Mouse (Mus musculus): Measurements from ENCODE around the gene Mettl16. TPM values are rescaled to one million over a fixed set of nuclear protein-coding genes. Genes with fewer than 3 reads are reported as not detected.

The Mettl16 gene
- polyA plus RNA-seq, 1 experiment from 2014 or later = 57.7 TPM

DNA sequence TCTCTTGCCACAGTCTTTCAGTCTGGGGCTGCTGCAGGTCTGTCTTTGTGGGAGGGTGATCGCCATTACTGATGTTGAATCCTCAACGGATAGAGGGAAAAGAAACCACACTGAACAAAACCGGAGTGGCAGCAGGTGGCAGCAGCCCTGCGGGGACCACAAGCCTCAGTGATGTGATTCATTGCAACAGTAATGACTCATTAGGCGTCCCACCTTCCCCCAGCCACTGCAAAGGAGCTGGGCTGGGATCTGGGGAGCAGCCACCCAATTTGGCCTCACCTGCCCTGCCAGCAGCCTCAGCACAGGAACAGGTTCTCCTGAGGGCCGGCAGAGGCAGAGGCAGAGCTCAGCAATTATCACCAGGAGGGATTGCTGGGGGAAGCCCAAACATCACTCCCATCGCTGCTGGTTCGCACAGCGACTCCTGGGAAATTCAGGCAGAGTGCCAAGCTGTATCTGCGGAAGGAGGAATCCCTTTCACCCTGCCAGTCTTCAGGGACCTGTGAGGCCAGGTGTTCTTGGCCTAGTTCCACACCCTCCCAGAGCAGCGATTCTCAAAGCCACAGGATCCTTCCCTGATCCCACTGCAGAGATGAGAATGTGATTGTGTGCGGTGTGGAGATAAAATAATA, 100.5 kb downstream of the Mettl16 start:
- Histone ChIP-seq H3K4me1 (replicated peaks; ENCODE audit: control insufficient read depth, insufficient read depth, low read length) (no peaks in the 10 kb centered on the region), H3K9ac (ENCODE audit: low read depth, low read length) (no peak overlapping the region), H3K36me3 (ENCODE audit: control insufficient read depth, insufficient read depth, low read length) (peaks cover 5% of the 10 kb centered on the region; the same call in 1 of the 2 replicates), H3K27ac (ENCODE audit: low read depth, low read length) (no peak overlapping the region), H3K4me2 (no peak overlapping the region), H3K9me3 (ENCODE audit: control insufficient read depth, low read length) (no peaks in the 10 kb centered on the region), H3K4me3 (ENCODE audit: low read depth, low read length) (no peak overlapping the region), H3K27me3 (replicated peaks; ENCODE audit: control insufficient read depth, insufficient read depth, low read length) (no peaks in the 10 kb centered on the region)
- 56% methylated on average over 12 of the region's 12 CpGs for WGBS
- DNase-seq (ENCODE audit: low spot score) = no peak
- ATAC-seq (replicated peaks; ENCODE audit: low FRiP score) = no peak

DNA sequence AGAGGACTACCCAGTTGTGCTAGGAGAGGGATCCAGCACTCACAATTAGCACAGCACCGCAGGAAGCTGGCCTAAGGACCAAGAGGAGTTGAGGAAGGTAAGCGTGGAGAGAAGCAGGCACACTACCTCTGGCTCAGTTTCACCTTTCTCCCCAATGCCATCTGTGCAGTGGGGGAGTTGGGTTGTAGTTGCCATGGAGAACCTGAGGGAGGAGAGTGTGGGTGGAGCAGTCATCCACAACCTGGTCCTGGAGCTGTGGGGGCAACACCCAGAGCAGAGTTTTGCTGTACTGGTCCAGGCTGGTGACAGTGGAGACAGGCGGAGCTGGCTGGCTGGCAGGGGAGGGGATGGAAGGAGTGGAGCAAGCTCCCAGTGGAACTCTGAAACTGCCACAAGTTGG, 104.0 kb downstream of the Mettl16 start:
- WGBS = 64% methylated on average over 3 of the region's 3 CpGs
- ATAC-seq (replicated peaks; ENCODE audit: low FRiP score) = no peak
- H3K9me3 ChIP-seq (ENCODE audit: control insufficient read depth, low read length) = no peaks in the 10 kb centered on the region
- no peak overlapping the region for H3K4me2 ChIP-seq
- no peaks in the 10 kb centered on the region for H3K36me3 ChIP-seq (ENCODE audit: control insufficient read depth, insufficient read depth, low read length)
- H3K27me3 ChIP-seq (replicated peaks; ENCODE audit: control insufficient read depth, insufficient read depth, low read length) = no peaks in the 10 kb centered on the region
- no peak overlapping the region for H3K4me3 ChIP-seq (ENCODE audit: low read depth, low read length)
- H3K4me1 ChIP-seq (replicated peaks; ENCODE audit: control insufficient read depth, insufficient read depth, low read length) = no peaks in the 10 kb centered on the region; the same call in 1 of the 2 replicates
- no peak overlapping the region for H3K9ac ChIP-seq (ENCODE audit: low read depth, low read length)
- H3K27ac ChIP-seq (ENCODE audit: low read depth, low read length) = no peak overlapping the region
- DNase-seq (ENCODE audit: low spot score) = no peak

DNA sequence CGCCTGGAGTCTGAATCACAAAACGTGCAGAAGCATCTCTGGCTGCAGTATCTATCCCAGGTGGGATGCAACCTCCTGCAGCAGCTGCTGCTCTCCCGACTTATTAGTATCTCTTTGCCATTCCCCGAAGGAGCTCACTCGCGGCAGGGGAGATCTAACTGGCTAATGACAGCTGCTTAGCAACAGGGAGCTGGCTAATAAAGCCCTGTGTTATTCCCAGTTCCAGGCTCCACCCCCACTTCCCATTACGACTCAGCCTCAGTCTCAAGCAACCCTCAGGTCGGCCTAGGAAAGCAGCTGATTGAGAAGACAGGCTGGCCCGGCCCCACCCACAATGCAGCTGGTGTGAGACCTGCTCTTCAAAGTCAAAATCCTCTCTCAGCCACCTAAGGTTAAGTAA, 106.2 kb downstream of the Mettl16 start:
- no peaks in the 10 kb centered on the region for H3K36me3 ChIP-seq (ENCODE audit: control insufficient read depth, insufficient read depth, low read length)
- no peak overlapping the region for H3K9ac ChIP-seq (ENCODE audit: low read depth, low read length)
- H3K4me1 ChIP-seq (replicated peaks; ENCODE audit: control insufficient read depth, insufficient read depth, low read length) = no peaks in the 10 kb centered on the region; the same call in 1 of the 2 replicates
- H3K4me3 ChIP-seq (ENCODE audit: low read depth, low read length) = no peak overlapping the region
- H3K27me3 ChIP-seq (replicated peaks; ENCODE audit: control insufficient read depth, insufficient read depth, low read length) = no peaks in the 10 kb centered on the region
- H3K27ac ChIP-seq (ENCODE audit: low read depth, low read length) = no peak overlapping the region
- peak; percentile 40 for DNase-seq (ENCODE audit: low spot score)
- H3K9me3 ChIP-seq (ENCODE audit: control insufficient read depth, low read length) = no peaks in the 10 kb centered on the region
- WGBS = 16% methylated on average over 9 of the region's 9 CpGs
- 0 out of 2 replicates have a peak, but pooled peaks have one; percentile 29 for ATAC-seq (replicated peaks; ENCODE audit: low FRiP score)
- no peak overlapping the region for H3K4me2 ChIP-seq

Small RNAs within 50 kb of the gene (microRNA-seq; reads per million reads assigned to microRNA genes)
- gene Mir6926 (ENCODE audit: borderline number of aligned reads) = not detected

Other genes with a start within 250 kb of the Mettl16 start
- 2.1 TPM in 2 replicates for gene Rap1gap2, start 159.9 kb upstream of the Mettl16 start, polyA plus RNA-seq (2014; fragmentation: Nextera tagmentation; extraction: Ambion mirVana)
- 5.3 and 5.5 TPM in 2 replicates for gene Ccdc92b, start 151.2 kb upstream of the Mettl16 start, polyA plus RNA-seq (2014; fragmentation: Nextera tagmentation; extraction: Ambion mirVana)
- 60.9 and 61.4 TPM in 2 replicates for gene Cluh, start 121.3 kb upstream of the Mettl16 start, polyA plus RNA-seq (2014; fragmentation: Nextera tagmentation; extraction: Ambion mirVana)
- 59.3 and 69.4 TPM in 2 replicates for gene Pafah1b1, start 46.2 kb upstream of the Mettl16 start, polyA plus RNA-seq (2014; fragmentation: Nextera tagmentation; extraction: Ambion mirVana)
- 3.5 and 3.9 TPM in 2 replicates for gene Mnt, start 60.1 kb downstream of the Mettl16 start, polyA plus RNA-seq (2014; fragmentation: Nextera tagmentation; extraction: Ambion mirVana)
- gene Sgsm2, start 126.2 kb downstream of the Mettl16 start, polyA plus RNA-seq (2014; fragmentation: Nextera tagmentation; extraction: Ambion mirVana) = 4.2 TPM in 2 replicates
- gene Tsr1, start 127.2 kb downstream of the Mettl16 start, polyA plus RNA-seq (2014; fragmentation: Nextera tagmentation; extraction: Ambion mirVana) = 72.4 and 81.3 TPM in 2 replicates
- 10.7 and 12.4 TPM in 2 replicates for gene Smg6, start 155.0 kb downstream of the Mettl16 start, polyA plus RNA-seq (2014; fragmentation: Nextera tagmentation; extraction: Ambion mirVana)
- gene Srr, start 155.1 kb downstream of the Mettl16 start, polyA plus RNA-seq (2014; fragmentation: Nextera tagmentation; extraction: Ambion mirVana) = 10.0 and 10.1 TPM in 2 replicates

All from liver, embryonic 11.5 days (tissue).